Mouse (Mus musculus) right cerebral cortex, adult 2 months (tissue): ENCODE results near the gene Rad51d.
"Not testable (repeated sequence)": the region's sequence is repeated elsewhere in the genome, so short reads cannot be mapped to it uniquely, and the experiment has no call there.

Experiments used
- DNase-seq, 2 experiments: peaks; one replicate each; pipeline ENCODE4 v3.0.0; 2021 to 2022; ENCODE audit warnings: low spot score in 2 of 2

The Rad51d gene

GRCm38 (mm10) chr11:82856032-82856431, 34.4 kb downstream of the Rad51d start:
- DNase-seq: no peak

DNA sequence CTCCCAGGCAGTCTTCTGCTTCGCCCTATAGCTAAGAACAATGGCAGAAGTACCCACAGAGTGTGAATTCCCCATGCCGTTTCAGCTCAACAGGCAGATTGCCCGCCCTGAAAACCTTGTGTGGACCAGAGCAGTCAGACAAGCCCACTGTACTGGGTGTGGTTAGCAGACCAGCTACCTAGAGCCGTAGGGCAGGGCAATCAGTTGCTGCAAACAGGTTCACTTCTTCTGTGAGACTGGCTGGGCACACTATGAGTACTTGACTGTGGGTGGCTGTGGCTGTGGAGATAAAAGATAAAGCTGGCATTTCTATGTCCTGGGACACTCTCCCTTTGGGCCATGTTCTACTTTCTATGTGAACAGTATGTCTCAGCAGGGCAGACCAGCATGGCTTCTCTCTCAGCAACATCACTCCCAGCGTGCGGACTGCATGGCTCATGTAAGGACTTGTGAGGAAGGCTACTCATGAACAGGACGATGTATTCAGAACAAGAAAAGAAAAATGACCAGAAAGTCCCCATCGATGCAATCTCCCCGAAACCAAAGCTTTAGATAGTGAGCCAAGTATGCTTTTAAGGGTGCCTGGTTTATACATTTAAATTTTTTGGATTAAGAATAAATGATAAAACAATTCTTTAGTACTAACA, 35.0 kb downstream of the Rad51d start:
- DNase-seq: no peak

GRCm38 (mm10) chr11:82854111-82854510, 36.3 kb downstream of the Rad51d start:
- DNase-seq: no peak

DNA sequence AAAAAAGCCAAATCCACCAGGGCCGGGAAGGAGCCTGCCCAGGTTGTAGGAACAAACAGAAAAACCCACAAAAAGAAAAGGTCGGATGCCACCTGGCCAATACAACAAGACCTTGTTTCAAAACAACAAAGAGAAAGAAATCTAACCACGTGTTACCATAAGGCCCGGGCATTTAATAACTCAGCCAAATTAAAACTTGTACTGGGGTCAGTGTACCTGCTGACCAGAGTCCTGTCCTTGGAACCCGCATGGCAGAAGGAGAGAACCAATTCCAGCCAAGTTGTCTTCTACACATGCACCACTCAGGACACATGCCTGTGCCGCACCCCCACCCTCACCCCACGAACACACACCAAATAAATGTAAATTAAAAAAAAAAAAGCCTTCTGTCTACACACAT, 37.5 kb downstream of the Rad51d start:
- no peak for DNase-seq

GRCm38 (mm10) chr11:82852540-82852939, 37.9 kb downstream of the Rad51d start:
- no peak for DNase-seq

DNA sequence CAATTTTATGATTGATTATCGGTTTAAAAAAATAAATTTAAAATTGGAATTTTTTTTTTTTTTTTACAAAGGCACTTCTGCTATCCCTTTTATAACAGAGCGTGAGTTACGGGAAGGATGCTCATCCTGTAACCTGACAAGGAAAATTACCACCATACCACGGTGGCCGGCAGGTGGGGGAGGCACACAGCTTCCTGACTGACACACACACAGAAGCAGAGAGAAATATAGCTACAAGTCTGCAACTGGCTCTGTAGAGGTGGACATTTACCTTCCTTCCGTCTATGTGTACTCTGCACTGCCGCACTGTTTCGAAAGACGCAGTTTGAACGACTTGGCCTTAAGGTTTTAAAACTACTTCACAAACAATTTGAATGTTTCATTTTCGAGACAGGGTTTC, 38.3 kb downstream of the Rad51d start:
- DNase-seq: no peak

- no peak for DNase-seq
These were observed 40.2 kb downstream of the Rad51d start for GRCm38 (mm10) chr11:82850259-82850658.

DNA sequence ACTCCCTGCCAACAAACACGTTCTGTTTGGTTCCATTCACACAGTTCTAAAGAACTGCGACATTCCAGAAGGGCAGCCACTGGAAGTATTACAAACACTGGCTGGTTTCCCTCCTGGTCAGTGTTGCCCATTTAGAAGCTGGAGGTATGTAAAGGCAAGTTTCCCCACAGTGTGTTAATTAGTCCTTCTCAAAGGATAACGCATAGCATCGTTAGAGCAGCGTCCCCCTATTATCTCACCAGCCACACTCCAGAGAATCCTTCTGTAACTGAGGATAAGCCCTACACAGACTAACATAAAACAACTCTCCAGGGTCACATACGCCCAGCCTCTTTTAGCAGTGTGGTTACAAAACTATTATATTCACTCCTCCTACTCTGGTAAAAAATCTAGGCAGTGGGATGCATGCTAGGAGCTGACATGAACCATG, 42.8 kb downstream of the Rad51d start:
- no peak for DNase-seq

DNA sequence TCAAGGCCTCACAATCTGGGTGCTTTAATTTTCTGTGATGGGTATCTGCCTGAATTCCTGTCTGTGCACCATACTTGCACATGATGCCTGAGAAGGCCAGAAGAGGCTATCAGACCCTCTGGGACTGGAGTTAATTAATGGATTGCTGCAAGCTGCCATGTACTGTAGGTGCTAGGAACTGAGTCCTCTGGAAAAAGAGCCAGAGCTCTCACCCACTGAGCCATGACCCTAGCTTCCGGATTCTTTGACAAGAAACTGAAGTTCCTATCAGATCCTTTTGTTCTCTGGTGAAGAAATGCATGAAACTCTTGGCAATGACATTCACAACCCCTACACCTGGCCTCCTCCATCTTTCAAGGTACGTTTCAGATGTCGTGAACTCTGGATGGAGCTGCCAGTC, 43.5 kb downstream of the Rad51d start:
- no peak for DNase-seq

DNA sequence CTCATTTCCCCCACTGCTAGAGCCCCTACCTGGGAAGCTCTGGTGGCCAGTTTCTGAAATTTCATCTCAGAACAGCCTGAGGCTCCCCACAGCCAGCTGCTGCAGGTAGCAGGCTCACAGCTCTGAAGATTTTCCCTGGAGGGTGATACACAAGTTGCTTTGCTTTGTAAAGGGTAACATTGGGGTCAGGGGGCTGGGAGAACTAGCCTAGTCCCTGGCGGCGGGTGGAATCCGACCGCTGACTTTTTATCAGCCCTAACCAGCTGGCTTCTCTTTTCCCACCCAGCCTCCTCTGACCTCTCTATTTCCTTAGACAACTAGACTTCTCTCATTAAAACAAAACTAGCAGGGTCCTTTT, 44.4 kb downstream of the Rad51d start:
- no peak for DNase-seq

DNA sequence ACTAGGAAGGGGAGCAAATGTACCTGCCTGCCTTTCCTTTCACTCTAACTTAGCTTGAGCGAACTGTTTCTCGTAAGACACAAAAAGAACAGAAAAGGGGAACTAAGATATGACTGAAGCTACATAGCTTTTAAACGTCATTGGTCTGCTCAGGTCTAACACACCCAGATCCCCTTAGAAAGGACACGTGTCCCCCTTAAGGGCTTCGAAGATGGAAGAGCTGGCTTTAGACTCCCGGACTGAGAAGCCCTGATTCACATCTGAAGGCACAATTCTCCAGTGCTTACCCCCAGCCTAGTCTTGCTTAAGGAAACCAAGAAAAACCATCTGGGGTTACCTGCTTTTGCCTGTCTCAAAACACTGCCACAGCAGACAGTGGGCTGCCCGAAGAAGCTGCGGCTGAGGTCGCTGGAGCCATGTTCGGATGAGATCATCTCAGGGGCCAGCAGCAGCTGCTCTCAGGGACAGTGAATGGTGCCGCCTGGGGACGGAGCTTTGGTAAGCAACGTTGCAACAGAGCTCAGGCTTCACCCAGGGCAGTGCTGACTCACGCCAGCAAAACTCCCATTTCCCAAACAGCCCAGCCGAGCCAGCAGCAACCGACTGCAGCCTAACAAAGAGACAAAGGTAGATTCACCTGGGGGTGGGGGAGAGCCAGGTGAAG, 44.9 kb downstream of the Rad51d start:
- DNase-seq: peak; percentile 34 to 46

- DNase-seq: no peak
These were observed 45.5 kb downstream of the Rad51d start for GRCm38 (mm10) chr11:82844771-82845414.

DNA sequence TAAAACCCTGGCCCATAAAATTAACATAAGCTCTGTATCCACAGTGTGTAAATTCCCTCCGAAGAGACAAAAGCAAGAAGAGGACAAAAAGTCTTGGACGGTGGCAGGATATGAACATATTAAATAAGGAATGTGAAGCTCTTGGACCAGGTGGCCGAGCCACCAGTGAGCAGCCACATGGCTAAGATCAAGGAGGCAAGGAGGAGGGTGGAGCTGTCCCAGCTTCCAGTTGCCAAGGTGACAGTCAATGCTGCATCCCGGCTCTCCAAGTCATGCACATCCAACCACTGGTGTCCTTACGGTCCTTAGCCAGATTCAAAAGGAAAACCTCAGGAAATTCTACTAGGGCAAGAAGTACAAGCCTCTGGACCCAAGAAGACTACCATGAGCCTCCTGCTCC, 51.9 kb downstream of the Rad51d start:
- DNase-seq: no peak

- DNase-seq: no peak
These were observed 52.6 kb downstream of the Rad51d start for GRCm38 (mm10) chr11:82837848-82838247.

DNA sequence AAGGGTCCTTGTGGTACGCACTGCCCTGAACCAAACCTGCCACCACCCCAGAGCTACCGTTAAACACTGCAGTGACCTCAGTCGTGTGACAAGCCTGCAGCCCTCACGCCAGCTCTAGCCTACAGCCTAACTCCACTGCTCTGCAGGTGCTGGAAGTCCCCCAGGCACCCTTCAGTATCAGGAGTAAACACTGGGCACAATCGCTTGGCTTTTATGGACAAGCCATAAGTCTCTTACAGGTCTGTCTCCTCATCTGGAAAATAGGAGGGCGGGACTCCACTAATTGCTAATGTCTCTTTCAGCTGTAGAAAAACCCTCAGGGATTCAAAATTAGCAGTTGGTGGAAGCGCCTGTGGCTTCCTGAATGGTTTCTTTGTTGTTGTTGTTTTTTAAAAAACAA, 53.2 kb downstream of the Rad51d start:
- DNase-seq: no peak

DNA sequence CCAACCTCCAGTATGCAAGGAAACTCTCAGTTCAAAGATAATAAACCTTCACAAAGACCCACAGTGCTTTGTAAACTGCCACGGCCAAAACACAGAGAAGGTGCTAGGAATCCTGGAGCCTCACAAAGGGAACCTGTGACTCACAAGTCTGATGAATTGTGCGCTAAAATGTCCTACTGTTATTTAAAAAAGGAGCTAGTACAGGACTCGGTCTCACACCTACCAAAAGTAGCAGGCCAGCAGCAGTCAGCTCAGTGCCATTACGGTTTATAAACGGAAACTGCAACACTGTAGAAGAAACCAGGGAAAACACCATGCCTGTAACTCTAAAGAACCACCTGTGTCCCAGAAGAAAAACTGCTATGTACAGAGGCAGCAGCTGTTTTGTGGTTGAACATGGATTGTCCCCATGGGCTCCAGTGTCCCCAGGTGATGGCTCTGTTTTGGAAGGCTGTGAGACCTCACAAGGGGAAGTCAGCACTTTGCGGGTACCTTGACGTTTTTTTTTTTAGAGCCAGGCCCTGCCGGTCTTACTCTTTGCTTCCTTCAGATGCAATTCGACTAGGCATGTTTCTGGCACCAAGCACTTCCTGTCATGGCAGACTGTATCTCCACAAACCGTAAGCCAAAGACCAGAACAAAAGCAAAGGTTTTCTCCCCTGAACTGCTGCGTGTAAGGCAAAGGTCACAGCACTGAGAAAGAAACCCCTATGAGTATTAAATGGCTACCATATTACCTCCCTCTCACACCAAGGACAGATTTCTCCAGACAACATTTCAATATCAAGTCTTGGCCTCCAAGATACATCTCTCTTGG, 54.6 kb downstream of the Rad51d start:
- DNase-seq: no peak

DNA sequence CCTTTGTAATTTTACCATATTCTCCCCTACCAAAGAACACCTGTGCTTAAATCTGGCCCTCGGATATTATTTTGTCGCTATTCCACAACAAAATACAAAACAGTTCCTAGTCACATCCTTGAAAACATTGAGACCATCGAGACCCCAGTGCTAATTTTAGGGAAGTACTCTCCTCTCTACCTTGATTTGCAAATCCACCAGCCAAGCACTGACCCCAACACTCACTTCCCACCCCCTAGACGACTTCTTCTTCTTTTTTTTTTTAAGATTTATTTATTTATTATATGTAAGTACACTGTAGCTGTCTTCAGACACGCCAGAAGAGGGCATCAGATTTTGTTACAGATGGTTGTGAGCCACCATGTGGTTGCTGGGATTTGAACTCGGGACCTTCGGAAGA, 56.1 kb downstream of the Rad51d start:
- DNase-seq: not testable (repeated sequence)

- no peak for DNase-seq
These were observed 56.5 kb downstream of the Rad51d start for GRCm38 (mm10) chr11:82833929-82834328.

DNA sequence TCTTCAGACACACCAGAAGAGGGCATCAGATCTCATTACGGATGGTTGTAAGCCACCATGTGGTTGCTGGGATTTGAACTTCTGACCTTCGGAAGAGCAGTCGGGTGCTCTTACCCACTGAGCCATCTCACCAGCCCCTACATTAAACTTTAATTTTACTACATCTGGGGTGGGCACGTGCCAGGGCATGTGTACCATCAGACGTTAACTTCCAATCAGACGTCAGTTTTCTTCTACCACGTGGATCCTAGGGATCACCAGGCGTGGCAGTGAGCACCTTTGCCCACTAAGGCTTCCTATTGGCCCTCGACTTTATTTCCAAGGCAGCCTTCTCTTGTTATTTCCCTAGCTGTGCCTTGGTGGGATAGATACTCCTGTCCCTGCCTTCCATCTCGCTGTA, 58.0 kb downstream of the Rad51d start:
- not testable (repeated sequence) for DNase-seq

DNA sequence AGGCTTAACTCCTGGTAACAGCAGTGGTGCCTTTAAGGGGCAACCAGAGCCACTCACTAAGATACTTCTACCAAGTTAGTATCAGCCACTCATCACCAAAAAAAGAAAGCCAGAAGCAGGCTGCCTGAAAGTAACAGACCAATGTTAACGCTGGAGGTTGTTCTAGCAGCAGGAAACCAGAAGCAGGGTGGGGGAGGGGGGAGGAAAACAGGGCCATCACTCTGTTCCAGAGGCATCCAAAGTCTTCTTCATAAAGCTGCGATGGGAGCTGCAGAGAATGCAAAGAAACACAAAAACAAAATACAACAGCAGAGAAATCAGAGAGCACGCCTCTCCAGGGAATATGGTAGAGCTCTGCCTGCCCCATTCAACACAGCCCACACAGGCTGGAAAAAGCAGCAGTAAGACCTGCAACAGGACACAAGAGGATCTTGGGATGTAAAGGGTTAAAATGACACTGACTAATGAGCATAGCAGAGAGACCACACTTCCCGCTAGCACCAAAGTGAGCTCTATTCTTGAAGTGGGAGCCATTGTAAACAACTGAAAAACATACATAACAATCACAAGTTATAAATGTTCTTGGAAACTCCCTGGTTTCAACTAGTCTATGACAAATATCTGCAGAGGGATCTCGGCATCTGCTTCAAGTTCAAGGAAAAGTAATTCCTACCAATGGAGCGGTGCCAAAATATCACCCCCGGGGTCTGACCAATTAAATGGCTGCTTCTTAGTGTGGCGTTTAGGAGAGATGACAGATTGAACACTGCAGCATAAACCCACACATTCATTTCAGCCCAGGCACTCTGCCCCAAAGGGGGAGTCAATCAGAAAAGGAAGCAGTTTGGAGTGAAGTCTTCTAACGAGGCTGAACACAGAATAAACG, 59.2 kb downstream of the Rad51d start:
- peak; percentile 19 to 32 for DNase-seq

- no peak for DNase-seq
These were observed 63.6 kb downstream of the Rad51d start for GRCm38 (mm10) chr11:82826818-82827217.
